Mouse (Mus musculus) liver, adult 2 months (tissue): ENCODE results near the gene Trim44.

Source experiments
- CTCF ChIP-seq: fragments of 200-500 bp; IDR thresholded peaks from 2 replicates; pipeline ENCODE4 v1.5.1; 2011; ENCODE audit warnings: low read depth, low read length, control low read depth
- POLR2A ChIP-seq: fragments of 200-500 bp; IDR thresholded peaks from 2 replicates; pipeline ENCODE4 v1.6.1; 2011; ENCODE audit warnings: low read length, control low read depth; ENCODE audit not compliant: insufficient read depth; ENCODE audit errors: extremely low read depth

- TF ChIP-seq CTCF (no peak), POLR2A (no peak)
These were observed 26.3 kb upstream of the Trim44 start for GRCm38 (mm10) chr2:102433879-102434278.
